Mouse (Mus musculus): ENCODE results near the gene Morc1. TPM values are rescaled to one million over a fixed set of nuclear protein-coding genes. Genes with fewer than 3 reads are reported as not detected.
A peak's percentile ranks its signal among the peaks of the same experiment; 100 is the strongest.

Gene Morc1
- polyA plus RNA-seq, 1 experiment from 2014 or later = 0.10 TPM

DNA sequence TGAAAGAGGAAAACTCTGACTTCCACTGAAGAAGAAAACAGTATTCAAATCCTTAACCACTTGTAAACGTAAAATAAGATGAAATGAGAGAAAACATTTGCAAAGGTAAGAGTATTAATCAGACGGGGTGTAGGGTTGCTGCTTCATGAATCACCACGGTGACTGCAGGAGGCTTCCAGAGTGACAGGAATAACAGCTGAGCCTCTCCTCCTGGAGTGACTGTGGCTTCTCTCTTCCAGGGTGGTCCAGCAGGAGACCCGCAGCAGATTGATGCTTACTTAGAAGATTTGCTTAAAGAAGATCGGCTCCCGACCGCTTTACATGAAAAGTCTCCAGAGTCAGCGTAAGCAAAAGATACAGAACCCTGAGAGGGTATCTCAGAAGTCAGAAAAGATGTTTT lies 199.4 kb downstream of the Morc1 start:
- no peaks in the 10 kb centered on the region for H3K36me3 ChIP-seq (ENCODE audit: control insufficient read depth, insufficient read depth, low read length)
- no peaks in the 10 kb centered on the region for H3K9me3 ChIP-seq (ENCODE audit: control insufficient read depth, low read length)
- no peak overlapping the region for H3K4me3 ChIP-seq (ENCODE audit: low read length)
- H3K4me1 ChIP-seq (ENCODE audit: control insufficient read depth, insufficient read depth, low read length) = no peaks in the 10 kb centered on the region
- H3K27ac ChIP-seq (ENCODE audit: low read length) = no peak overlapping the region
- no peak overlapping the region for H3K4me2 ChIP-seq (ENCODE audit: low read depth, low read length)
- no peaks in the 10 kb centered on the region for H3K27me3 ChIP-seq (replicated peaks; ENCODE audit: control insufficient read depth, insufficient read depth, low read length)
- H3K9ac ChIP-seq (ENCODE audit: low read depth, low read length) = no peak overlapping the region
- 29% methylated on average over 8 of the region's 8 CpGs for WGBS
- no peak for ATAC-seq

DNA sequence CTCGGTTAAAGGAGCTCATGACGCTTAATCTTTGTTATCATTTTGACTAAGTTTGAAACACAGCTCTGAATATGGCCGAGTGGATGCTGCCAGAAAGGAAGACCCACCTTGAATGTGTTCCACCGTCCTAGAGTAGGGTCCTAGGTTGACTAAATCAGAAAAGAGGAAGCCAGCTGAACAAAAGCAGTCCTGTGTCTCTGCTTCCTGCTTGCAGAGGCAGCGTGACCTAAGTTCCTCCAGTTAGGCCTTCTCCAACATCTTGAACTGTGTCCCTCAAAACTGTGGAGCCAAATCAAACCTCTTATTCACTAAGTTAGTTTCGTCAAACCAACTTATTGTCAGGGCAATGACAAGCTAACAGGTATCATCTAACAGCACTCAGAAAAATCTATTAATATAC lies 201.3 kb downstream of the Morc1 start:
- Histone ChIP-seq H3K36me3 (ENCODE audit: control insufficient read depth, insufficient read depth, low read length) (no peaks in the 10 kb centered on the region), H3K27me3 (replicated peaks; ENCODE audit: control insufficient read depth, insufficient read depth, low read length) (no peaks in the 10 kb centered on the region), H3K27ac (ENCODE audit: low read length) (no peak overlapping the region), H3K4me1 (ENCODE audit: control insufficient read depth, insufficient read depth, low read length) (no peaks in the 10 kb centered on the region), H3K4me2 (ENCODE audit: low read depth, low read length) (no peak overlapping the region), H3K9ac (ENCODE audit: low read depth, low read length) (no peak overlapping the region), H3K9me3 (ENCODE audit: control insufficient read depth, low read length) (no peaks in the 10 kb centered on the region), H3K4me3 (ENCODE audit: low read length) (no peak overlapping the region)
- no peak for ATAC-seq
- 89% methylated on average over 6 of the region's 6 CpGs for WGBS

DNA sequence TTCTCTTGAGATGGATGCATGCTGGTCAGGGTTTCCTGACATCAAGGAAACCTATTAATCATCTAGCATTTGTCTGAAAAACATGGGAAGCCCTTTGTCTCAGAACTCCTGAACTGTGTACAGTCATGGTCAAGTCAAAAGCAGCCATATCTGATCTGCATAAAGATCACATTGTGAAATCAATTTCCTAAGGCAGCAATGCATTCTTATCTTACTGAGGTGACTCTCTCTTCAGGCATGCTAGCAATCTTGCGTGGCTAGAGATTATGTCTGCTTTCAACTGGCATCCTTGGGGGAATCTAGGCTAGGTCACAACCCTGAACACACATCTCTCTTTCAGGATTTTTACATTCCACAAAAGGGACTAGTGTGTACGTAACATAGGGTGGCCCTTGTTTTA lies 215.2 kb downstream of the Morc1 start:
- Histone ChIP-seq H3K9ac (ENCODE audit: low read depth, low read length) (no peak overlapping the region), H3K9me3 (ENCODE audit: control insufficient read depth, low read length) (no peaks in the 10 kb centered on the region), H3K36me3 (ENCODE audit: control insufficient read depth, insufficient read depth, low read length) (no peaks in the 10 kb centered on the region), H3K4me1 (ENCODE audit: control insufficient read depth, insufficient read depth, low read length) (no peaks in the 10 kb centered on the region), H3K4me3 (ENCODE audit: low read length) (no peak overlapping the region), H3K4me2 (ENCODE audit: low read depth, low read length) (no peak overlapping the region), H3K27me3 (replicated peaks; ENCODE audit: control insufficient read depth, insufficient read depth, low read length) (no peaks in the 10 kb centered on the region), H3K27ac (ENCODE audit: low read length) (no peak overlapping the region)
- no peak for ATAC-seq
- 65% methylated on average over 2 of the region's 2 CpGs for WGBS

DNA sequence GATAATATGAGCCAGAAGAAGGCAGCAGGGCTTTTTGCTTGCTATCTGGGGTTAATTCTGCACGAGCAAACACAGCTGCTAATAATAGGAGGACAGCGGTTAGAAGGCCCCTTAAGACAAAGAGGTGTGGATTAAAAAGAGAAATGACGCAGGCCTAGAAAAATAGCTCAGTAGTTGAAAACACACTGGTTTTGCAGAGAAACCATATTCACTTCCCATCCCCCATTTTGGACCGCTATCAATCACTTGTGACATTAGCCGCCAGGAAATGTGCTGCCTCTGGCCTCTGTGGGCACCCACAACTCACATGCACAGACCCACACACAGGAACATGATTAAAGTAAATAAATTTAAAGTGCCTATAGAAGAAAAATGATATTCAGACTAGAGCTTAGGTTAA lies 240.7 kb downstream of the Morc1 start:
- Histone ChIP-seq H3K9me3 (ENCODE audit: control insufficient read depth, low read length) (no peaks in the 10 kb centered on the region), H3K27me3 (replicated peaks; ENCODE audit: control insufficient read depth, insufficient read depth, low read length) (no peaks in the 10 kb centered on the region), H3K27ac (ENCODE audit: low read length) (no peak overlapping the region), H3K4me2 (ENCODE audit: low read depth, low read length) (no peak overlapping the region), H3K4me3 (ENCODE audit: low read length) (no peak overlapping the region), H3K9ac (ENCODE audit: low read depth, low read length) (no peak overlapping the region), H3K4me1 (ENCODE audit: control insufficient read depth, insufficient read depth, low read length) (no peaks in the 10 kb centered on the region), H3K36me3 (ENCODE audit: control insufficient read depth, insufficient read depth, low read length) (no peaks in the 10 kb centered on the region)
- no peak for ATAC-seq
- WGBS = 55% methylated on average over 5 of the region's 5 CpGs

DNA sequence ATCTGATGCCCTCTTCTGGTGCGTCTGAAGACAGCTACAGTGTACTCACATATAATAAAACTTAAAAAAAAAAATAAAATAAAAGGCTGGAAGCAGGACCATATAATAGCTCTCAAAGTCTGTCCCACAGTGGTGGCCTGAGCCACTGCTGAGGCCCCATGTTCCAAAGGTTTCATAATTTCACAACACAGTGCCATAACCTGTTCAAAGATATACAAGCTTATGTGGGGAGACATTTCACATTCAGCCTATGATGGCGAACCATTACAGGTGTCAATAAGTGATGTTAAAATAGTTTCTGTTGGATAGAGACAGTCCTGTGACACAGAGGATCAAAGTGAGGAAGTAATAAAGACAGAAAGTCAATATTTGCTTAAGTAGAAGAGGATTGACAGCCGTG lies 241.6 kb downstream of the Morc1 start:
- H3K27me3 ChIP-seq (replicated peaks; ENCODE audit: control insufficient read depth, insufficient read depth, low read length) = no peaks in the 10 kb centered on the region
- H3K4me3 ChIP-seq (ENCODE audit: low read length) = no peak overlapping the region
- H3K9me3 ChIP-seq (ENCODE audit: control insufficient read depth, low read length) = no peaks in the 10 kb centered on the region
- 55% methylated on average over 3 of the region's 3 CpGs for WGBS
- no peaks in the 10 kb centered on the region for H3K36me3 ChIP-seq (ENCODE audit: control insufficient read depth, insufficient read depth, low read length)
- H3K9ac ChIP-seq (ENCODE audit: low read depth, low read length) = no peak overlapping the region
- no peak overlapping the region for H3K4me2 ChIP-seq (ENCODE audit: low read depth, low read length)
- peak; percentile 98 for ATAC-seq
- H3K4me1 ChIP-seq (ENCODE audit: control insufficient read depth, insufficient read depth, low read length) = no peaks in the 10 kb centered on the region
- no peak overlapping the region for H3K27ac ChIP-seq (ENCODE audit: low read length)

DNA sequence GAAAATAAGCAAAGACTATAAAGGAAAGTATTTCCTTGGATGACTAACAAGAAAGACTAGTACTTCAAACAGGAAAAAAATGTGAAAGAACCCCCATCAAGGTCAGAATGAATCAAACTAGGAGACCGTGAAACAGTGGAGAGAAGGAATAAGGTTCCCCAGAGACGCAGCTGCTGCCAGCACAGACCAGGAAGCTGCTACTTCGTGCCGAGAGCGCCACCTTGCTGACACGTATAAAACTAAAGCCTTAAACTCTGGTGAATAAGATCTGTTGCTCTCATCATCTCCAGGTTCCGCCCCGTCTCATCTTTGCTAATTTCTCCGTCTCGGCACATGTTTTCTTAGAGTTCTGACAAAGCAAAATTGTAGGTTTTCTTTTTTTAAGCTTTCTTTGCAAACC lies 244.6 kb downstream of the Morc1 start:
- no peak overlapping the region for H3K4me3 ChIP-seq (ENCODE audit: low read length)
- no peaks in the 10 kb centered on the region for H3K9me3 ChIP-seq (ENCODE audit: control insufficient read depth, low read length)
- H3K9ac ChIP-seq (ENCODE audit: low read depth, low read length) = no peak overlapping the region
- no peaks in the 10 kb centered on the region for H3K4me1 ChIP-seq (ENCODE audit: control insufficient read depth, insufficient read depth, low read length)
- H3K36me3 ChIP-seq (ENCODE audit: control insufficient read depth, insufficient read depth, low read length) = no peaks in the 10 kb centered on the region
- no peaks in the 10 kb centered on the region for H3K27me3 ChIP-seq (replicated peaks; ENCODE audit: control insufficient read depth, insufficient read depth, low read length)
- 20% methylated on average over 10 of the region's 10 CpGs for WGBS
- no peak overlapping the region for H3K27ac ChIP-seq (ENCODE audit: low read length)
- no peak overlapping the region for H3K4me2 ChIP-seq (ENCODE audit: low read depth, low read length)
- peak; percentile 49; the same call in 1 of the 2 replicates for ATAC-seq

DNA sequence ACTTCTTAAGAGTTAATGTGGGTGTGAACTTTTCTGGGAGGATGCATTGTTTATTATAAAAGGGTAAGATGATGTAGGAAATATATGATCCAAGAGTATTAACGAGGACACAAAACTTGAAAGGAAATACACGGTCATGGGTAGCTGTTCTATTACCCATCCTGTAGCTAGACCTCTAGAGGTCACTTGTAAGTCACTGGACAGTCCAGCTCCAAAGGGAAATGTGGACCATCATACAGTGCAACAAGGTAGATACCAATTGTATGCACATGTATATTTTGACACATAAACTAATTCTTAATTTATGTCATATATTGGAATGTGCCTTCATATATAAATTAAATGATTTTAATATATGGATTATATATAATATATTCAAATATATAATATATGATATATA lies 245.2 kb downstream of the Morc1 start:
- H3K9ac ChIP-seq (ENCODE audit: low read depth, low read length) = no peak overlapping the region
- no peak overlapping the region for H3K4me3 ChIP-seq (ENCODE audit: low read length)
- no peaks in the 10 kb centered on the region for H3K9me3 ChIP-seq (ENCODE audit: control insufficient read depth, low read length)
- H3K27me3 ChIP-seq (replicated peaks; ENCODE audit: control insufficient read depth, insufficient read depth, low read length) = no peaks in the 10 kb centered on the region
- 61% methylated on average over 2 of the region's 2 CpGs for WGBS
- no peak overlapping the region for H3K27ac ChIP-seq (ENCODE audit: low read length)
- H3K4me1 ChIP-seq (ENCODE audit: control insufficient read depth, insufficient read depth, low read length) = no peaks in the 10 kb centered on the region
- H3K4me2 ChIP-seq (ENCODE audit: low read depth, low read length) = no peak overlapping the region
- ATAC-seq = no peak
- no peaks in the 10 kb centered on the region for H3K36me3 ChIP-seq (ENCODE audit: control insufficient read depth, insufficient read depth, low read length)

DNA sequence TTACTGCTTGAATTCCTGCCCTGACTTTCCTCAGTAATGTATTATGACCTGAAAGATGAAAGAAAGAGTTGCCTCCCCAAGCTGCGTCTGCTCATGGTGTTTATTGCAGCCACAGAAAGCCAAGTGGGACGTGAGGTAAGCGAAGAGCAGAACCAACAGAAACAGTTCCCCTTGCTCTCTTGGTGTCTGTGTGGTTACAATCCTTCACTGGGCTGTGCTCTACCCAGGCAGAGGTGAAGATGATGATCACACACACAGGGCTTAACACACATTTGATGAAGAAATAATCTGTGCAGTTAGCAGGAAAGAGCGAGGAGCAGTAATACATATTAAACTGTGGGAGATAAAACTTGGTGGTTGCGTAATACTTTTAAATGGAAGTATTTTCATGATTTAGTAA lies 246.3 kb downstream of the Morc1 start:
- Histone ChIP-seq H3K4me2 (ENCODE audit: low read depth, low read length) (no peak overlapping the region), H3K4me3 (ENCODE audit: low read length) (no peak overlapping the region), H3K9ac (ENCODE audit: low read depth, low read length) (no peak overlapping the region), H3K27ac (ENCODE audit: low read length) (no peak overlapping the region), H3K36me3 (ENCODE audit: control insufficient read depth, insufficient read depth, low read length) (no peaks in the 10 kb centered on the region), H3K27me3 (replicated peaks; ENCODE audit: control insufficient read depth, insufficient read depth, low read length) (no peaks in the 10 kb centered on the region), H3K9me3 (ENCODE audit: control insufficient read depth, low read length) (no peaks in the 10 kb centered on the region), H3K4me1 (ENCODE audit: control insufficient read depth, insufficient read depth, low read length) (no peaks in the 10 kb centered on the region)
- 67% methylated on average over 5 of the region's 5 CpGs for WGBS
- ATAC-seq = no peak

DNA sequence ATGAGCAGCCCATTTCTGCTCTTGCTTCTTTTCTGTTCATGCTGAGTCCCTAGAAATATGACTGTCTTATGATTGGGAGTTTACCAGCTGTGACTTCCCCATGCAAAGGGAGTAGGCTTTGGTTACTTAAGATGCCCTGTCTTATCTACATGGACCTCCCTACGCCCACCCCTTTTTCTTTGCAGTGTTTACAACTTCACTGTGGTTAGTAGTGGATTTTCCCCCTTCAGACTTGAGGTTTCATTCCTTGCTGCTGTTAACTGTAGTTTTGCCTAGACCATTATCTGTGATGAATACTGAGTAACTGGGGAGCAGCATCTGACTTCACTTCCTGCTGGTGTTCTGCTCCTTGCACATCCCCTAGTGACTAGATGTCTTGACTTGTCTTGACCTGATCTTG lies 247.0 kb downstream of the Morc1 start:
- Histone ChIP-seq H3K4me2 (ENCODE audit: low read depth, low read length) (no peak overlapping the region), H3K27ac (ENCODE audit: low read length) (no peak overlapping the region), H3K36me3 (ENCODE audit: control insufficient read depth, insufficient read depth, low read length) (no peaks in the 10 kb centered on the region), H3K9ac (ENCODE audit: low read depth, low read length) (no peak overlapping the region), H3K4me3 (ENCODE audit: low read length) (no peak overlapping the region), H3K27me3 (replicated peaks; ENCODE audit: control insufficient read depth, insufficient read depth, low read length) (no peaks in the 10 kb centered on the region), H3K4me1 (ENCODE audit: control insufficient read depth, insufficient read depth, low read length) (no peaks in the 10 kb centered on the region), H3K9me3 (ENCODE audit: control insufficient read depth, low read length) (no peaks in the 10 kb centered on the region)
- ATAC-seq = no peak
- 91% methylated on average over 1 of the region's 1 CpGs for WGBS

All from intestine, embryonic 16.5 days (tissue).